Mouse (Mus musculus) ES-E14 (cell line): Measurements from ENCODE around the gene Prox2. TPM values are rescaled to one million over a fixed set of nuclear protein-coding genes. Genes with fewer than 3 reads are reported as not detected.

Source experiments
- DNase-seq: peaks from one replicate; pipeline ENCODE4 v3.0.0-alpha.2; 2013; ENCODE audit warnings: low read depth, low spot score
- H3K27ac ChIP-seq: 2 replicates; pipeline ENCODE4 v1.5.1; 2012; ENCODE audit warnings: low read depth, mild to moderate bottlenecking, low read length, moderate library complexity, mixed read lengths; ENCODE audit not compliant: poor library complexity, insufficient read depth, severe bottlenecking
- H3K36me3 ChIP-seq: 2 replicates; pipeline ENCODE4 v1.6.1; 2012; ENCODE audit warnings: mild to moderate bottlenecking, low read length, moderate library complexity, mixed read lengths; ENCODE audit not compliant: control insufficient read depth, poor library complexity, insufficient read depth, severe bottlenecking
- H3K4me1 ChIP-seq, 2 experiments: fragments of 150-350 bp in 1 of 2; sonication (generic) in 1 of 2; 2 replicates each; pipeline ENCODE4 v1.6.1; 2012; ENCODE audit warnings: low read length in 2 of 2, mild to moderate bottlenecking in 1 of 2, mixed read lengths in 1 of 2; ENCODE audit not compliant: control insufficient read depth in 2 of 2, insufficient read depth in 2 of 2, poor library complexity in 1 of 2
- H3K4me3 ChIP-seq, 2 experiments: fragments of 150-350 bp in 1 of 2; sonication (generic) in 1 of 2; 2 replicates each; pipeline ENCODE4 v1.5.1; 2012; ENCODE audit warnings: low read length in 2 of 2, low read depth in 1 of 2, mild to moderate bottlenecking in 1 of 2, mixed read lengths in 1 of 2; ENCODE audit not compliant: insufficient read depth in 1 of 2, poor library complexity in 1 of 2, severe bottlenecking in 1 of 2
- H3K9ac ChIP-seq: 2 replicates; pipeline ENCODE4 v1.6.1; 2012; ENCODE audit warnings: low read depth, mild to moderate bottlenecking, low read length, mixed read lengths; ENCODE audit not compliant: poor library complexity, insufficient read depth, severe bottlenecking
- H3K9me3 ChIP-seq: fragments of 150-350 bp; sonication (generic); 2 replicates; pipeline ENCODE4 v1.6.1; 2012; ENCODE audit warnings: low read depth, mild to moderate bottlenecking, low read length; ENCODE audit not compliant: control insufficient read depth, insufficient read depth
- CHD2 ChIP-seq: IDR thresholded peaks from 2 replicates; pipeline ENCODE4 v1.6.1; 2014; ENCODE audit warnings: mild to moderate bottlenecking, low read depth, low read length, inconsistent platforms
- HCFC1 ChIP-seq: IDR thresholded peaks from 2 replicates; pipeline ENCODE4 v1.6.1; 2012; ENCODE audit warnings: low read length, inconsistent platforms, borderline replicate concordance; ENCODE audit not compliant: insufficient read depth
- MAFK ChIP-seq: IDR thresholded peaks from 2 replicates; pipeline ENCODE4 v1.6.1; 2014; ENCODE audit warnings: mild to moderate bottlenecking, low read depth, low read length, inconsistent platforms; ENCODE audit not compliant: insufficient read depth
- ZC3H11A ChIP-seq: IDR thresholded peaks from 2 replicates; pipeline ENCODE4 v1.6.1; 2012; ENCODE audit warnings: low read depth, mild to moderate bottlenecking, inconsistent platforms, low read length, borderline replicate concordance
- ZNF384 ChIP-seq: IDR thresholded peaks from 2 replicates; pipeline ENCODE4 v1.6.1; 2012; ENCODE audit warnings: low read depth, low read length, inconsistent platforms
- in situ Hi-C, 2 experiments: fragments of 600-800 bp; cut with MboI; formaldehyde crosslinking; loops; one replicate each; pipeline ENCODE4 v1.15.1; 2025; ENCODE audit warnings: low sequenced_read_pairs in 2 of 2, inconsistent platforms in 1 of 2; ENCODE audit not compliant: unreplicated experiment in 2 of 2
- total RNA-seq: library from RNA; depleted of rRNA; stranded (reverse); fragments of 300-350 nt; gene quantifications from 2 replicates; pipeline ENCODE4 v1.2.3, GENCODE M21; 2012

Gene Prox2
- total RNA-seq, 1 experiment: 0.98 TPM

DNA sequence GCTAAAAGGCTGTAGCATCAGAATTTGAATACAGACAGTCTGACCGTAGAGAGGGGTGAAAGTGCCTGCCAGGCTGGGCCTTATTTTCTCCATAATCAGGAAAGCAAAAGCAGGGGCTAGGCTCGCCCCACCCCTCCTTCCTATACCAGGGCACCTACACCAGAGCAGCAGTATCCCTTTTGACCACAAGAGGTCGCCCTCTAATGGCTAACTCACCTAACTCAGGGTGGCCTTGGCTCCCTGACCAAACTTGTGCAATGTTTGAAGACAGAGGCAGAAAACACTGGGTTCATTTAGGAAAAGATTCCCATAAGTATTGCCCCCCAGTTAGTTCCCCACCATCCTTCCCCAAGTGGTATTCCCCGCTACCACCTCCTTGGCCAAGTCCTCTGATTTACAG is 32.2 kb upstream of the Prox2 start:
- peak; percentile 86 for DNase-seq
- Histone ChIP-seq H3K4me1 (peaks cover 2 to 20% of the 10 kb centered on the region in 2 experiments; a peak in 3 of 4 replicates), H3K9me3 (no peaks in the 10 kb centered on the region), H3K36me3 (peaks cover 3% of the 10 kb centered on the region; the same call in 1 of the 2 replicates), H3K4me3 (no peak overlapping the region), H3K9ac (no peak overlapping the region), H3K27ac (no peak overlapping the region)
- TF ChIP-seq HCFC1 (no peak), ZC3H11A (peak; percentile 44; the same call in 1 of the 2 replicates), MAFK (no peak), ZNF384 (no peak), CHD2 (no peak)
- in situ Hi-C loops: no loop called here

DNA sequence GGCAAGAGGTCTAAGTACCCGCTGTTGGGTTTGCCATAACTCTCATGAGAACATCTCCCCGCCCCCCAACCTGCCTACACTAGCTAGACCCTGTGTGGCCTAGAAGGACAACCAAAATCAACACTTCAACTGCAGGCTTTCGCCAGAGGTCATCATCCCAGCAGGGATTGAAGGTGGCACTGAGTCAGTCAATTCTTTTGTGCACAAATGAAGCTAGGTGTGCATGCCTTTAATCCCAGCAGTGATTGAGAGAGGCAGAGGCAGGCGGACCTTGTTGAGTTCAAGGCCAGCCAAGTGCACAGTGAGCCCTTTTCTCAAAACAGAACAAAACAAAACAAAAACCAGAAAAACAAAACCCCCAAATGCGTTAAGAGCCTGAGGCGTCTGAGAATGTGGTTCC is 30.5 kb upstream of the Prox2 start:
- Histone ChIP-seq H3K27ac (peak overlapping the region; percentile 1; the same call in 1 of the 2 replicates), H3K9me3 (no peaks in the 10 kb centered on the region), H3K9ac (no peak overlapping the region), H3K4me3 (peak overlapping the region in 1 of 2 experiments; percentile 59; a peak in 1 of 4 replicates), H3K36me3 (peaks cover 4% of the 10 kb centered on the region; the same call in 1 of the 2 replicates), H3K4me1 (peaks cover 2 to 18% of the 10 kb centered on the region in 2 experiments; a peak in 3 of 4 replicates)
- in situ Hi-C loops: no loop called here
- DNase-seq: no peak
- no peak for TF ChIP-seq CHD2

DNA sequence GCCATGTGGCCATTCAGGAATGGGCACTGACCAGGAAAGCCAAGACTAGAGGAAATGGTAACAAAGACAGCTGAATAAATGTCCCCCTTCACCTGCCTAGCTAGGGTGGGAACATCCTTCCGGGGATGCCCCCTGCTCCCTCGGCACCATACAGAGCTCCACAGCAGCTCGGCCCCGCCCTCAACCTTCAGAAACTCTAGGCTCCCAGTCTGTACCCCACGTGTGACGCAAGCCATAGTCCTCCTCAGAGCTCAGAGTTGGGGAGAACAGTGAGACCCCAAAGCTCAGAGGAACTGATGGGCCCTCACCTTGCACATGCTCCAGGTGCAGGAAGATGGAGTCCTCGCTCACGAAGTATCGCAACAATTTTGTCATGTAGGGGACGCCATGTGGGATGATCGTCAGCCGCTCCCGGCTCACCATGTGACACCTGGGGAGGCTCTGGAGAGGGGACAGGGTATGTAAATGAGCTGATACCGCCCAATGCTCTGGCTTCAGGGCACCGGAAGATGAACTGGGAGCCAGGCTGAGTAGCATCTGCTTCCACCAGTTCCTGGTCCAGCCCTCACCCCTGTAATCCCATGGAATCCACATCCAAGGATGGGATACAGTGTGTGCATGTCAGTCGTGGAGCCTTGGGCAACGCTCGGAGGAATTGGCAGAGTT is 29.6 kb upstream of the Prox2 start:
- Histone ChIP-seq H3K9me3 (no peaks in the 10 kb centered on the region), H3K9ac (peak overlapping the region; percentile 64), H3K27ac (peak overlapping the region; percentile 1; the same call in 1 of the 2 replicates), H3K4me1 (peaks cover 2 to 15% of the 10 kb centered on the region in 2 experiments; a peak in 3 of 4 replicates), H3K4me3 (peak overlapping the region; percentile 33 to 59; a peak in 3 of 4 replicates), H3K36me3 (peaks cover 12% of the 10 kb centered on the region)
- TF ChIP-seq MAFK (no peak), HCFC1 (no peak), ZC3H11A (no peak), CHD2 (no peak), ZNF384 (no peak)
- in situ Hi-C loops: no loop called here
- DNase-seq: no peak

DNA sequence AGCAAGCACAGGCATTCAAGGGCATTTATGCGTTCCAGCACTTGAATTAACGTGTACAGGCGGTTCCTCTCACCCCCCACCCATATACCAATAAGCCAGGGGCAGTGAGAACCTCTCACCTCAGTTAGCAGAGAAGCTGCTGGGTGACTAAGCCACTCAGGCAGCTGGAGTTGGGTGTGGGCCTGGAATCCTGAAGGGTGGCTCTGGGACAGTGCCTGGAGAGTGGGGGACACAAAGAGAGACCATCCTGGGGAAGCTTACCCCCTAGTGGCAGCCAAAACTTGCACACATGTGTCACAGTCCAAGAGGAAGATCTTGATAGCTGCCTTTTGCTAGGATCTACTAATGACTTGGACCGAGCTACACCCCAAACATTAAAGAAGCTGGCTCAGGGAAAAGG is 26.1 kb upstream of the Prox2 start:
- Histone ChIP-seq H3K4me1 (peaks cover under 1 to 12% of the 10 kb centered on the region in 2 experiments; a peak in 3 of 4 replicates), H3K4me3 (no peak overlapping the region), H3K9me3 (no peaks in the 10 kb centered on the region), H3K36me3 (peaks cover 41% of the 10 kb centered on the region), H3K9ac (no peak overlapping the region), H3K27ac (no peak overlapping the region)
- in situ Hi-C loops: no loop called here
- no peak for DNase-seq
- TF ChIP-seq HCFC1 (no peak), ZNF384 (no peak), MAFK (no peak), ZC3H11A (no peak), CHD2 (no peak)
